Mouse (Mus musculus): ENCODE data around the gene Slu7. TPM values are rescaled to one million over a fixed set of nuclear protein-coding genes. Genes with fewer than 3 reads are reported as not detected.

Gene Slu7
- polyA plus RNA-seq, 1 experiment from 2014 or later, result 47.9 TPM

GRCm38 (mm10) chr11:43404150-43404807 lies 29.3 kb upstream of the Slu7 start:
- DNase-seq, result no peak
- whole genome bisulfite sequencing, result 81% methylated on average over 15 of the region's 15 CpGs
- no peak overlapping the region for H3K27ac ChIP-seq (ENCODE audit: low read depth)

GRCm38 (mm10) chr11:43408888-43409287 lies 24.7 kb upstream of the Slu7 start:
- H3K27me3 ChIP-seq (ENCODE audit: insufficient read depth, low read length), result no peaks in the 10 kb centered on the region
- no peak for DNase-seq

More at GRCm38 (mm10) chr11:43404150-43404807, 29.3 kb upstream of the Slu7 start:
- Histone ChIP-seq H3K4me1 (ENCODE audit: insufficient read depth) (no peaks in the 10 kb centered on the region), H3K9me3 (ENCODE audit: low read depth, low read length) (no peaks in the 10 kb centered on the region), H3K36me3 (ENCODE audit: insufficient read depth) (no peaks in the 10 kb centered on the region), H3K4me3 (ENCODE audit: low read depth, low read length) (no peak overlapping the region), H3K4me2 (no peak overlapping the region), H3K27me3 (ENCODE audit: insufficient read depth, low read length) (no peaks in the 10 kb centered on the region), H3K9ac (no peak overlapping the region)
- ATAC-seq (ENCODE audit: insufficient read depth), result no peak
- TF ChIP-seq CTCF (IDR thresholded peaks at IDR 0.05; ENCODE audit: low read depth), result no peak

DNA sequence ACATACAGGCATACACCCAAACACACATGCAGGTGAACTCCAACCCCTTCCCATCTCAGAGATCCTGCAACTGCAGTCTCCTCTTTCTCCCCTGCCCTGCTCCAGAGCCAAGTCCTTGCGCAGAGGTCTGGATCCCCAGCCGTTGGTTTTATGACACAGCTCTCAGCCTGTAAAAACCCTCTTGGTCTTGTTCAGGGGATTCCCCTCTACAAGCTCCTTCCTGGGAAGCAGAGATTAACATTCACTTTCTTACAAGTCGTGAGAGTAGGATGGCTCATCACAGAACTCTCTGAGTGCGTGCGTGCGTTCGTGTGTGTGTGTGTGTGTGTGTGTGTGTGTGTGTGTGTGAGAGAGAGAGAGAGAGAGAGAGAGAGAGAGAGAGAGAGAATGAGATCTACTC lies 23.3 kb upstream of the Slu7 start:
- 64% methylated on average over 7 of the region's 7 CpGs for WGBS
- DNase-seq (no peak), ATAC-seq (ENCODE audit: insufficient read depth) (no peak)
- no peaks in the 10 kb centered on the region for H3K9me3 ChIP-seq (ENCODE audit: low read depth, low read length)
- no peak overlapping the region for H3K27ac ChIP-seq (ENCODE audit: low read depth)
- no peaks in the 10 kb centered on the region for H3K27me3 ChIP-seq (ENCODE audit: insufficient read depth, low read length)
- H3K4me3 ChIP-seq (ENCODE audit: low read depth, low read length), result no peak overlapping the region
- no peak overlapping the region for H3K9ac ChIP-seq
- no peak overlapping the region for H3K4me2 ChIP-seq
- no peaks in the 10 kb centered on the region for H3K36me3 ChIP-seq (ENCODE audit: insufficient read depth)
- no peak for TF ChIP-seq CTCF (IDR thresholded peaks at IDR 0.05; ENCODE audit: low read depth)
- H3K4me1 ChIP-seq (ENCODE audit: insufficient read depth), result no peaks in the 10 kb centered on the region

More at GRCm38 (mm10) chr11:43408888-43409287, 24.7 kb upstream of the Slu7 start:
- Histone ChIP-seq H3K4me2 (no peak overlapping the region), H3K36me3 (ENCODE audit: insufficient read depth) (no peaks in the 10 kb centered on the region), H3K9me3 (ENCODE audit: low read depth, low read length) (no peaks in the 10 kb centered on the region), H3K27ac (ENCODE audit: low read depth) (no peak overlapping the region), H3K4me1 (ENCODE audit: insufficient read depth) (no peaks in the 10 kb centered on the region), H3K9ac (no peak overlapping the region), H3K4me3 (ENCODE audit: low read depth, low read length) (no peak overlapping the region)
- ATAC-seq (ENCODE audit: insufficient read depth), result no peak
- TF ChIP-seq CTCF (IDR thresholded peaks at IDR 0.05; ENCODE audit: low read depth), result no peak
- WGBS, result 79% methylated on average over 2 of the region's 2 CpGs

DNA sequence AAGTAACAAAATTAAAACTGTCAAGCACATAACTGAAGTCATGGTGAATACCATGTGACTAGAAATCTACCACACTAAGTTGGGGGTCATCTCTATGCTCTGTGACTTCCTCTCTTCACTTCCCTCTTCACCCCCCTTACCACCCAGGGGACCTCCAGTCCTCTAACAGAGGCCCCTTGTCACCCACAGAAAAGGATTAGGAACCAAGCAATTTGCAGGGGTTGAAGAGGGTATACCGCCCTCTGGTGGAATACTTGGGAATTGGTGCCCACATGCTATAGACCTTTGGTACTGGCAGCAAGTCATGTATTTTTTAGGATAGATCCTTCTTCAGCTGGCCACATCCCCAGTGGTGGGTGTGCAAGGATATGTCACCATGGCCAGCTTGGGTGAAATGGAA lies 22.1 kb upstream of the Slu7 start:
- H3K27ac ChIP-seq (ENCODE audit: low read depth), result no peak overlapping the region
- H3K4me1 ChIP-seq (ENCODE audit: insufficient read depth), result no peaks in the 10 kb centered on the region
- no peaks in the 10 kb centered on the region for H3K36me3 ChIP-seq (ENCODE audit: insufficient read depth)
- ATAC-seq (ENCODE audit: insufficient read depth), result peak; percentile 54
- WGBS, result 3% methylated on average over 1 of the region's 1 CpGs
- DNase-seq, result peak; percentile 84
- no peak overlapping the region for H3K4me2 ChIP-seq
- H3K4me3 ChIP-seq (ENCODE audit: low read depth, low read length), result no peak overlapping the region
- no peaks in the 10 kb centered on the region for H3K9me3 ChIP-seq (ENCODE audit: low read depth, low read length)
- no peaks in the 10 kb centered on the region for H3K27me3 ChIP-seq (ENCODE audit: insufficient read depth, low read length)
- H3K9ac ChIP-seq, result no peak overlapping the region
- TF ChIP-seq CTCF (IDR thresholded peaks at IDR 0.05; ENCODE audit: low read depth), result peak; percentile 89

GRCm38 (mm10) chr11:43412771-43413451 lies 20.6 kb upstream of the Slu7 start:
- peak; percentile 93 for TF ChIP-seq CTCF (IDR thresholded peaks at IDR 0.05; ENCODE audit: low read depth)
- no peak overlapping the region for H3K9ac ChIP-seq
- 24% methylated on average over 14 of the region's 14 CpGs for WGBS
- H3K27ac ChIP-seq (ENCODE audit: low read depth), result no peak overlapping the region
- peak; percentile 89 for DNase-seq
- no peaks in the 10 kb centered on the region for H3K4me1 ChIP-seq (ENCODE audit: insufficient read depth)
- no peaks in the 10 kb centered on the region for H3K9me3 ChIP-seq (ENCODE audit: low read depth, low read length)
- no peaks in the 10 kb centered on the region for H3K27me3 ChIP-seq (ENCODE audit: insufficient read depth, low read length)
- H3K36me3 ChIP-seq (ENCODE audit: insufficient read depth), result no peaks in the 10 kb centered on the region
- ATAC-seq (ENCODE audit: insufficient read depth), result peak; percentile 56; the same call in 1 of the 2 replicates
- H3K4me2 ChIP-seq, result no peak overlapping the region
- no peak overlapping the region for H3K4me3 ChIP-seq (ENCODE audit: low read depth, low read length)

DNA sequence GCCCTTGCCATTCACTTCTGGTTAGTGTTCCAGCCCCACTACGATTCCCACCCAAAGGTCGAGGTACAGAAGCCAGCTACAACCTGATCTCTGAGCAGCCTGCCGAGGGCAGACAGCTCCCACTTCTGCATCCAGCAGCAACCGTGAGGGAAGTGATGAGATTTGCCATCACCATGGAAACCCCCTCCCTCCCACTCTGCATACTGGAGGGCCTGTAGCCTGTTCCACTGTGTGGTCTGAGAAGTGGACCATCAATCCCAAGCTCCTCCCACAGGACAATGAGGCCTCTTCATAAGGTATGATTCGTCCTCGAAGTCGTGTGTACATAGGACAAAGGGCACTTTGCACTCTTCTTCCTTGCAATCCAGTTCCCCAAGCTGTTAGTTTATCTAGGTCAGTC lies 16.3 kb upstream of the Slu7 start:
- Histone ChIP-seq H3K27ac (ENCODE audit: low read depth) (no peak overlapping the region), H3K36me3 (ENCODE audit: insufficient read depth) (peaks cover 4% of the 10 kb centered on the region; the same call in 1 of the 2 replicates), H3K4me2 (no peak overlapping the region), H3K4me1 (ENCODE audit: insufficient read depth) (no peaks in the 10 kb centered on the region), H3K9ac (no peak overlapping the region), H3K27me3 (ENCODE audit: insufficient read depth, low read length) (no peaks in the 10 kb centered on the region), H3K4me3 (ENCODE audit: low read depth, low read length) (no peak overlapping the region), H3K9me3 (ENCODE audit: low read depth, low read length) (no peaks in the 10 kb centered on the region)
- 43% methylated on average over 7 of the region's 7 CpGs for WGBS
- DNase-seq (no peak), ATAC-seq (ENCODE audit: insufficient read depth) (no peak)
- TF ChIP-seq CTCF (IDR thresholded peaks at IDR 0.05; ENCODE audit: low read depth), result no peak

DNA sequence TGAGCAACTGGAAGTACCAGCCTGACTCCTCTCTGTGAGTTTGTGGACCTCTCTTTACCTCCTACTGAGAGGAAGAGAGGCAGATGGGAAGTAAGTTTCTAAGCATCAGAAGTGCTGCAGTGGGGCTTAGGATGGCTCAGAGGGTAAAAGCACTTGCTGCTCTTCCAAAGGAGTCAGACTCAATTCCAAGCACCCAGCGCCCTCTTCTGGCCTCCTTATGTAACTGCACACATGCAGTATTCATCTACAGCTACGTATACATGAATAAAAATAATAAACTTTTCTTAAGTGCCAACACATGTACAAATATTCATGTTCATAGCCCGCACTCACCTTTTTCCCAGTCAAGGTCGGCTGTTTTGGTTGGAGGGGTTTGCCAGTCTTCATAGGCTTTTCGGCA lies 9.2 kb upstream of the Slu7 start:
- peak; percentile 48 for TF ChIP-seq CTCF (IDR thresholded peaks at IDR 0.05; ENCODE audit: low read depth)
- H3K36me3 ChIP-seq (ENCODE audit: insufficient read depth), result peaks cover 4% of the 10 kb centered on the region; the same call in 1 of the 2 replicates
- H3K9me3 ChIP-seq (ENCODE audit: low read depth, low read length), result no peaks in the 10 kb centered on the region
- no peak overlapping the region for H3K4me2 ChIP-seq
- WGBS, result 76% methylated on average over 5 of the region's 5 CpGs
- no peak overlapping the region for H3K4me3 ChIP-seq (ENCODE audit: low read depth, low read length)
- no peak overlapping the region for H3K9ac ChIP-seq
- H3K27me3 ChIP-seq (ENCODE audit: insufficient read depth, low read length), result no peaks in the 10 kb centered on the region
- ATAC-seq (ENCODE audit: insufficient read depth), result no peak
- H3K4me1 ChIP-seq (ENCODE audit: insufficient read depth), result peaks cover 6% of the 10 kb centered on the region; the same call in 1 of the 2 replicates
- H3K27ac ChIP-seq (ENCODE audit: low read depth), result no peak overlapping the region
- DNase-seq, result no peak

Measured in lung, embryonic 14.5 days (tissue).